Mouse (Mus musculus): ENCODE data around the gene Arhgap23. TPM values are rescaled to one million over a fixed set of nuclear protein-coding genes. Genes with fewer than 3 reads are reported as not detected.

The Arhgap23 gene
- total and polyA plus RNA-seq, 2 experiments, result 2.8 to 13.6 TPM

- no peak for DNase-seq (ENCODE audit: extremely low read depth, low read depth, low spot score)
- H3K79me2 ChIP-seq (ENCODE audit: control insufficient read depth, insufficient read depth, low read length), result peaks cover 4% of the 10 kb centered on the region; the same call in 1 of the 2 replicates
- TF ChIP-seq CTCF (IDR thresholded peaks at IDR 0.05; ENCODE audit: low read depth, low read length) (no peak), POLR2A (IDR thresholded peaks at IDR 0.05; ENCODE audit: extremely low read depth, insufficient read depth, low read length) (no peak)
- no peak overlapping the region for H3K9ac ChIP-seq (ENCODE audit: low read depth, low read length)
- H3K27ac ChIP-seq (replicated peaks; ENCODE audit: insufficient read depth, low read depth, low read length), result no peak overlapping the region
- H3K27me3 ChIP-seq (ENCODE audit: control insufficient read depth, insufficient read depth, low read length), result no peaks in the 10 kb centered on the region
- H3K4me1 ChIP-seq (ENCODE audit: control insufficient read depth, insufficient read depth, low read length), result no peaks in the 10 kb centered on the region
- H3K36me3 ChIP-seq (ENCODE audit: control insufficient read depth, insufficient read depth, low read length), result peaks cover 9% of the 10 kb centered on the region
- WGBS, result 32% methylated on average over 7 of the region's 7 CpGs
- H3K4me3 ChIP-seq (ENCODE audit: insufficient read depth, low read depth, low read length), result no peak overlapping the region
Observed at GRCm38 (mm10) chr11:97477431-97477830, 62.1 kb downstream of the Arhgap23 start.

GRCm38 (mm10) chr11:97478345-97478744, 63.0 kb downstream of the Arhgap23 start:
- Histone ChIP-seq H3K27me3 (ENCODE audit: control insufficient read depth, insufficient read depth, low read length) (no peaks in the 10 kb centered on the region), H3K27ac (replicated peaks; ENCODE audit: insufficient read depth, low read depth, low read length) (no peak overlapping the region), H3K4me3 (ENCODE audit: insufficient read depth, low read depth, low read length) (no peak overlapping the region), H3K4me1 (ENCODE audit: control insufficient read depth, insufficient read depth, low read length) (no peaks in the 10 kb centered on the region), H3K36me3 (ENCODE audit: control insufficient read depth, insufficient read depth, low read length) (peaks cover 12% of the 10 kb centered on the region), H3K9ac (ENCODE audit: low read depth, low read length) (no peak overlapping the region), H3K79me2 (ENCODE audit: control insufficient read depth, insufficient read depth, low read length) (peaks cover 4% of the 10 kb centered on the region; the same call in 1 of the 2 replicates)
- DNase-seq (ENCODE audit: extremely low read depth, low read depth, low spot score), result no peak
- no peak for TF ChIP-seq CTCF (IDR thresholded peaks at IDR 0.05; ENCODE audit: low read depth, low read length)
- no peak for TF ChIP-seq POLR2A (IDR thresholded peaks at IDR 0.05; ENCODE audit: extremely low read depth, insufficient read depth, low read length)
- 83% methylated on average over 6 of the region's 6 CpGs for WGBS

- 82% methylated on average over 10 of the region's 10 CpGs for WGBS
- Histone ChIP-seq H3K4me3 (ENCODE audit: insufficient read depth, low read depth, low read length) (no peak overlapping the region), H3K4me1 (ENCODE audit: control insufficient read depth, insufficient read depth, low read length) (no peaks in the 10 kb centered on the region), H3K27ac (replicated peaks; ENCODE audit: insufficient read depth, low read depth, low read length) (no peak overlapping the region), H3K27me3 (ENCODE audit: control insufficient read depth, insufficient read depth, low read length) (no peaks in the 10 kb centered on the region), H3K36me3 (ENCODE audit: control insufficient read depth, insufficient read depth, low read length) (peaks cover 12% of the 10 kb centered on the region), H3K9ac (ENCODE audit: low read depth, low read length) (no peak overlapping the region), H3K79me2 (ENCODE audit: control insufficient read depth, insufficient read depth, low read length) (peaks cover 4% of the 10 kb centered on the region; the same call in 1 of the 2 replicates)
- DNase-seq (ENCODE audit: extremely low read depth, low read depth, low spot score), result no peak
- TF ChIP-seq POLR2A (IDR thresholded peaks at IDR 0.05; ENCODE audit: extremely low read depth, insufficient read depth, low read length), result no peak
- no peak for TF ChIP-seq CTCF (IDR thresholded peaks at IDR 0.05; ENCODE audit: low read depth, low read length)
Observed at GRCm38 (mm10) chr11:97479085-97479484, 63.8 kb downstream of the Arhgap23 start.

- TF ChIP-seq CTCF (IDR thresholded peaks at IDR 0.05; ENCODE audit: low read depth, low read length), result no peak
- no peak for TF ChIP-seq POLR2A (IDR thresholded peaks at IDR 0.05; ENCODE audit: extremely low read depth, insufficient read depth, low read length)
- peaks cover 15% of the 10 kb centered on the region for H3K36me3 ChIP-seq (ENCODE audit: control insufficient read depth, insufficient read depth, low read length)
Observed at GRCm38 (mm10) chr11:97479824-97480223, 64.5 kb downstream of the Arhgap23 start.

GRCm38 (mm10) chr11:97485661-97486060, 70.3 kb downstream of the Arhgap23 start:
- Histone ChIP-seq H3K36me3 (ENCODE audit: control insufficient read depth, insufficient read depth, low read length) (peaks cover 11% of the 10 kb centered on the region), H3K27ac (replicated peaks; ENCODE audit: insufficient read depth, low read depth, low read length) (no peak overlapping the region), H3K27me3 (ENCODE audit: control insufficient read depth, insufficient read depth, low read length) (no peaks in the 10 kb centered on the region), H3K79me2 (ENCODE audit: control insufficient read depth, insufficient read depth, low read length) (no peaks in the 10 kb centered on the region), H3K4me3 (ENCODE audit: insufficient read depth, low read depth, low read length) (no peak overlapping the region), H3K9ac (ENCODE audit: low read depth, low read length) (no peak overlapping the region), H3K4me1 (ENCODE audit: control insufficient read depth, insufficient read depth, low read length) (no peaks in the 10 kb centered on the region)
- WGBS, result 71% methylated on average over 8 of the region's 8 CpGs
- DNase-seq (ENCODE audit: extremely low read depth, low read depth, low spot score), result no peak
- no peak for TF ChIP-seq POLR2A (IDR thresholded peaks at IDR 0.05; ENCODE audit: extremely low read depth, insufficient read depth, low read length)
- no peak for TF ChIP-seq CTCF (IDR thresholded peaks at IDR 0.05; ENCODE audit: low read depth, low read length)

More at GRCm38 (mm10) chr11:97479824-97480223, 64.5 kb downstream of the Arhgap23 start:
- DNase-seq (ENCODE audit: extremely low read depth, low read depth, low spot score), result no peak
- no peaks in the 10 kb centered on the region for H3K27me3 ChIP-seq (ENCODE audit: control insufficient read depth, insufficient read depth, low read length)
- no peak overlapping the region for H3K9ac ChIP-seq (ENCODE audit: low read depth, low read length)
- WGBS, result 50% methylated on average over 8 of the region's 8 CpGs
- no peaks in the 10 kb centered on the region for H3K4me1 ChIP-seq (ENCODE audit: control insufficient read depth, insufficient read depth, low read length)
- no peak overlapping the region for H3K4me3 ChIP-seq (ENCODE audit: insufficient read depth, low read depth, low read length)
- H3K27ac ChIP-seq (replicated peaks; ENCODE audit: insufficient read depth, low read depth, low read length), result no peak overlapping the region
- peaks cover 4% of the 10 kb centered on the region; the same call in 1 of the 2 replicates for H3K79me2 ChIP-seq (ENCODE audit: control insufficient read depth, insufficient read depth, low read length)

- no peak for TF ChIP-seq CTCF (IDR thresholded peaks at IDR 0.05; ENCODE audit: low read depth, low read length)
- no peak for TF ChIP-seq POLR2A (IDR thresholded peaks at IDR 0.05; ENCODE audit: extremely low read depth, insufficient read depth, low read length)
- no peaks in the 10 kb centered on the region for H3K79me2 ChIP-seq (ENCODE audit: control insufficient read depth, insufficient read depth, low read length)
- H3K9ac ChIP-seq (ENCODE audit: low read depth, low read length), result no peak overlapping the region
- no peaks in the 10 kb centered on the region for H3K4me1 ChIP-seq (ENCODE audit: control insufficient read depth, insufficient read depth, low read length)
- no peaks in the 10 kb centered on the region for H3K27me3 ChIP-seq (ENCODE audit: control insufficient read depth, insufficient read depth, low read length)
- no peak overlapping the region for H3K4me3 ChIP-seq (ENCODE audit: insufficient read depth, low read depth, low read length)
- 70% methylated on average over 3 of the region's 3 CpGs for WGBS
- H3K36me3 ChIP-seq (ENCODE audit: control insufficient read depth, insufficient read depth, low read length), result peaks cover 4% of the 10 kb centered on the region
- H3K27ac ChIP-seq (replicated peaks; ENCODE audit: insufficient read depth, low read depth, low read length), result no peak overlapping the region
- no peak for DNase-seq (ENCODE audit: extremely low read depth, low read depth, low spot score)
Observed at GRCm38 (mm10) chr11:97487656-97488055, 72.3 kb downstream of the Arhgap23 start.

Measured in liver, adult 2 months (tissue).